Mouse (Mus musculus): ENCODE results near the gene Gm20920. TPM values are rescaled to one million over a fixed set of nuclear protein-coding genes. Genes with fewer than 3 reads are reported as not detected.
"Not testable (repeated sequence)": the region's sequence is repeated elsewhere in the genome, so short reads cannot be mapped to it uniquely, and the experiment has no call there.

Gm20920 gene
- not detected in 2 replicates for polyA plus RNA-seq (2015; fragmentation: Nextera tagmentation; extraction: Ambion mirVana)

DNA sequence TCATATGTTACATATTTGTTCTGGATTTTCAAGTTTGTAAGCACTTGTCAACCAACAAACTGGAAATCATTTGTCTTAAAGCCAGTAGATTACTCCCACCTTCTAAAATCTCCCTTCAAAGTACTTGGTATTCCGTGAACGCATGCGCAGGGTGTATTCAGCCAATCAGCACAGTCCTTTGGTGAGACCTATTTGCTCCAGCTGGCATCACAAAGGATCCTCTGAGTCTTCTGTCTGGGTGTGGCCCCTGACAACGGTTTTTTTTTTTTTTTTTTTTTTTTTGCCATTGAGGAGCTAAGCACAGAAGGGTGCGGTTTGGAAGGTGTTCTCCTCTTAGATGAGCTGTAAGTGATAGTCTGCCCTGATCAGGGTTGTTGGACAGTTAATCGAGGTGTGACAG is at the start of gene Gm20920:
Gm20920 (plus strand) TSS at position 301 of the 400 bp plus-strand sequence.
- not testable (repeated sequence) for H3K4me2 ChIP-seq (ENCODE audit: low read depth, low read length); H3K9ac ChIP-seq (ENCODE audit: low read length); H3K9me3 ChIP-seq (ENCODE audit: control insufficient read depth, low read length); H3K4me1 ChIP-seq (replicated peaks; ENCODE audit: control insufficient read depth, insufficient read depth, low read length); H3K27me3 ChIP-seq (ENCODE audit: control insufficient read depth, insufficient read depth, low read depth, low read length); H3K36me3 ChIP-seq (ENCODE audit: control insufficient read depth, insufficient read depth, low read length); H3K4me3 ChIP-seq (ENCODE audit: low read length); H3K27ac ChIP-seq (ENCODE audit: low read length); ATAC-seq (ENCODE audit: low read depth)
- WGBS, result no CpG with 5 or more reads among the region's 6 CpGs
